Mouse (Mus musculus) heart, embryonic 12.5 days (tissue): Measurements from ENCODE around the gene Ddx18. TPM values are rescaled to one million over a fixed set of nuclear protein-coding genes. Genes with fewer than 3 reads are reported as not detected.
A peak's percentile ranks its signal among the peaks of the same experiment; 100 is the strongest.

Experiments used
- ATAC-seq: fragments of 200-750 bp; cut with Nextera tagmentation; 2 replicates; pipeline ENCODE4 v1.8.0; 2017; ENCODE audit warnings: moderate TSS enrichment, moderate library complexity; ENCODE audit not compliant: insufficient number of reproducible peaks, low FRiP score
- H3K27ac ChIP-seq: fragments of 300-500 bp; sonication (generic); 2 replicates; pipeline ENCODE4 v1.5.1; 2016; ENCODE audit warnings: mild to moderate bottlenecking, moderate library complexity; ENCODE audit not compliant: poor library complexity, severe bottlenecking
- H3K27me3 ChIP-seq: fragments of 300-500 bp; sonication (generic); replicated peaks from 2 replicates; pipeline ENCODE4 v1.6.1; 2016; ENCODE audit warnings: mild to moderate bottlenecking, moderate library complexity
- H3K36me3 ChIP-seq: fragments of 300-500 bp; sonication (generic); 2 replicates; pipeline ENCODE4 v1.6.1; 2016; ENCODE audit warnings: mild to moderate bottlenecking, moderate library complexity
- H3K4me1 ChIP-seq: fragments of 300-500 bp; sonication (generic); replicated peaks from 2 replicates; pipeline ENCODE4 v1.6.1; 2016; ENCODE audit warnings: mild to moderate bottlenecking
- H3K4me2 ChIP-seq: fragments of 300-500 bp; sonication (generic); 2 replicates; pipeline ENCODE4 v1.6.1; 2016; ENCODE audit warnings: mild to moderate bottlenecking, moderate library complexity
- H3K4me3 ChIP-seq: fragments of 300-500 bp; sonication (generic); 2 replicates; pipeline ENCODE4 v1.5.1; 2016; ENCODE audit warnings: mild to moderate bottlenecking
- H3K9ac ChIP-seq: fragments of 300-500 bp; sonication (generic); 2 replicates; pipeline ENCODE4 v1.6.1; 2016; ENCODE audit warnings: mild to moderate bottlenecking, moderate library complexity
- H3K9me3 ChIP-seq: fragments of 300-500 bp; sonication (generic); replicated peaks from 2 replicates; pipeline ENCODE4 v1.6.1; 2016; ENCODE audit warnings: mild to moderate bottlenecking, moderate library complexity
- WGBS: fragments of 180-500 bp; shearing (Covaris S2); methylation state at CpG from one replicate; pipeline ENCODE4 v1.1.7; 2016; 5-methylcytosine and 5-hydroxymethylcytosine counted together
- polyA plus RNA-seq: library from polyadenylated mRNA; unstranded; fragments of >200 nt; fragmentation: Nextera tagmentation; extraction: Ambion mirVana; gene quantifications from 2 replicates; pipeline ENCODE4 v1.2.1, GENCODE M21; 2016

Ddx18 gene
- polyA plus RNA-seq, 1 experiment from 2014 or later, result 46.4 TPM

DNA sequence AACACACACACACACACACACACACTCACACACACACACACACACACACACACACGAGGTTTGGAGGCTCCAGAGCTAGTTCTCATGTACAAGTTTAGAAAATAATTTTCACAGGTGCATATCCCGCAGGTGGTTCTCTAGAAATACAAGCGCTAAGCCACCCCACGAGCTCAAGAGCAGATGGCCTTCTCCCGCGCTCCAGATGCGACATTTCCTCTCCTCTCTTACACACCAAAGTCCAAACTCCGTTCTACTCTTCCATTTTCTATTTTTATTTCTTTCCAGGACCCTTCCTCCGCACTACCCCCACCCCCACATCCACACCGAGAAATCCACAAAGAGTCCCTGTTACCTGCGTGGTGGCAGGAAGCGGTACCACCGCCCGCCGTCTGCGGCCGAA lies 40.7 kb downstream of the Ddx18 start:
- 37% methylated on average over 17 of the region's 17 CpGs for WGBS
- no peaks in the 10 kb centered on the region for H3K36me3 ChIP-seq
- ATAC-seq, result no peak
- H3K4me3 ChIP-seq, result peak overlapping the region; percentile 41; the same call in 1 of the 2 replicates
- peaks cover 42% of the 10 kb centered on the region for H3K27me3 ChIP-seq
- H3K9ac ChIP-seq, result no peak overlapping the region
- peaks cover 14% of the 10 kb centered on the region for H3K4me1 ChIP-seq
- no peaks in the 10 kb centered on the region for H3K9me3 ChIP-seq
- peak overlapping the region; percentile 71 for H3K4me2 ChIP-seq
- H3K27ac ChIP-seq, result no peak overlapping the region

DNA sequence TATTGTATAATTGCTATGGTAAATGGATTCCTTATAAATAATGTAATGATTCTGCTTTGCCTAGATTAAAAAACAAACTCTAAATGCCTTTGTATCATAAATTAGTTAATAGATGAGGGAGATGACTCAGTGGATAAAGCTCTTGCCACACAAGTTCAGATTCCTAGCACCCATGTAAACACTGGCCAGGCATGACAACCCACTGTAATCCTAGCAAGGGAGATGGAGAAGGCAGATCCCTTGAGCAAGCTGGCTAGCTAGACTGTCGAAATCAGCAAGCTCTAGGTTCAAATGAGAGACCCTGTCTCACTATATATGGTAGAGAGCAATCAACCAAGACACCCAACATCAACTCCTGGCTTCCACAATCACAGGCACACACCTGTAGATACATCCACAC lies 49.2 kb downstream of the Ddx18 start:
- Histone ChIP-seq H3K27ac (no peak overlapping the region), H3K27me3 (no peaks in the 10 kb centered on the region), H3K36me3 (no peaks in the 10 kb centered on the region), H3K4me1 (no peaks in the 10 kb centered on the region), H3K9me3 (no peaks in the 10 kb centered on the region), H3K4me3 (no peak overlapping the region), H3K9ac (no peak overlapping the region), H3K4me2 (no peak overlapping the region)
- no peak for ATAC-seq
- WGBS, result 60% methylated on average over 1 of the region's 1 CpGs

- no peak for ATAC-seq
- Histone ChIP-seq H3K36me3 (peaks cover 6% of the 10 kb centered on the region; the same call in 1 of the 2 replicates), H3K27me3 (no peaks in the 10 kb centered on the region), H3K27ac (no peak overlapping the region), H3K4me3 (no peak overlapping the region), H3K9ac (no peak overlapping the region), H3K4me2 (no peak overlapping the region), H3K4me1 (no peaks in the 10 kb centered on the region), H3K9me3 (peaks cover 5% of the 10 kb centered on the region)
- WGBS, result 87% methylated on average over 2 of the region's 2 CpGs
Observed at GRCm38 (mm10) chr1:121511966-121512365, 55.8 kb downstream of the Ddx18 start.

DNA sequence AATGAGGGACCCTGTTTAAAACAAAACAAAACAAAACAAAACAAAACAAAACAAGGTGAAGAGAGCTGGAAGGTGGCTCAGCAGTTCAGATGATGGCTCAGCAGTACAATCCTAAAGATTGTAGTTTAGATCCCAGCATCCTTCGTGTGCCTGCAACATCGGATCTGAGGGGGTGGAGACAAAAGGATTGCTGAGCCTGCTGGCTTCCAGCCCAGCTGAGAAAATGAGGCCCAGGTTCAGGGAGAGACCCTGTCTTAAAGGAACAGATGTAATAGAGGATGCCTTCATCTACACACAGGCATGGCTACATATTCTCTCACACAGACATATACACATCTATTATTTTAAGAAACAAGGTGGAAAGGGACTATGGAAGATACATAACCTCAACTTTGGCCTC lies 56.6 kb downstream of the Ddx18 start:
- no peak overlapping the region for H3K4me2 ChIP-seq
- H3K9ac ChIP-seq, result no peak overlapping the region
- peaks cover 5% of the 10 kb centered on the region for H3K9me3 ChIP-seq
- no peaks in the 10 kb centered on the region for H3K27me3 ChIP-seq
- no peak overlapping the region for H3K27ac ChIP-seq
- no peak for ATAC-seq
- no peak overlapping the region for H3K4me3 ChIP-seq
- WGBS, result 48% methylated on average over 2 of the region's 2 CpGs
- H3K4me1 ChIP-seq, result no peaks in the 10 kb centered on the region
- peaks cover 11% of the 10 kb centered on the region for H3K36me3 ChIP-seq

DNA sequence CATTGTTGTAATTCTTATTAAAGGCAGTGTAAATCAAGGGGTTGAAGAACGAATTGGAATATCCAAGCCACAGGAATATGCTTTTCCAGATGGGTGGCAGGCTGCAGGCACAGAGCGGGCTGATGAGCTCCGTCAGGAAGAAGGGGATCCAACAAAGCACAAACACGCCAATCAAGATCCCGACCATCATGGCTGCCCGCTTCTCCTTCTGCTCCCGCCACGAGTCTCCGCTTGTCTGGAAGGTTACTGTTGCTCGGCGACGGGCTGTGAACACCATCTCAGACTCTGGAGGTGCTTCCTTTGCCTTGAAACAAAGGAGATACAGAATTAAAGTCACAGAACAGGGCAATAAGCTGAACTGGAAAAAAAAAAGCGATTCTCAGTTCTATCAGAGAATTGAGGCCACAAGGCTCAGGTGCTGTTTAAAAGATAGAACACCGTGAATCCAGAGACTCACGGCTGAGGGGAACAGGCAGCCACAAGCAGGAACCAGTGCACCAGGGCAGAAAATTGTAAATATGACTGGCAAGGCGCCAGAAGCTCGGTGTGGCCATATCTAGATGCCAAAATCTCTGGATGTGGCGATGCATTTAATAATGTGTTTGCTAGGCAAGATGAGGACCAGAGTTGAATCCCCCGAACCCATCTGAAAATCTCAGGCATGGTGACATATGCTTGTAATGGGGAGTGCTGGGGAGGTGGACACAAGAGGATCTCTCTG lies 57.2 kb downstream of the Ddx18 start:
- H3K9ac ChIP-seq, result no peak overlapping the region
- no peak for ATAC-seq
- no peak overlapping the region for H3K27ac ChIP-seq
- H3K36me3 ChIP-seq, result peaks cover 14% of the 10 kb centered on the region
- 84% methylated on average over 19 of the region's 19 CpGs for WGBS
- no peak overlapping the region for H3K4me2 ChIP-seq
- peaks cover 5% of the 10 kb centered on the region for H3K9me3 ChIP-seq
- H3K4me1 ChIP-seq, result no peaks in the 10 kb centered on the region
- H3K4me3 ChIP-seq, result no peak overlapping the region
- H3K27me3 ChIP-seq, result no peaks in the 10 kb centered on the region

DNA sequence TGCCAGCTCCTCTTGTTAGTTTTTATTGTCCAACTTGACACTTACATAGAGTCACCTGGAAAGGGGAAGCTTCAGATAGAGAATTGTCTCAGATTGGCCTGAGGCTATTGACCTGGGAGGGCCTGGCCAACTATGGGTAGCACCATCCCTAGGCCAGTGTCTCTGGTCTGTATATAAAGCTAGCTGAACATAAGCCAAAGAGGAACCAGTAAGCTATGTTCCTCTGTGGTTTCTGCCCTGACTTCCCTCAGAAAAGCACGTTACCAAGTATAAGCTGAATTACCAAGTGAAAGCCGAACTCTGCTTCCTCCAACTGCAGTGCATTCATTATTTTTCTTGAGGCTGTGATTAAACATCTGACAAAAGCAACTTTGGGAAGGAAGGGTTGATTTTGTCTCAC lies 59.1 kb downstream of the Ddx18 start:
- H3K9ac ChIP-seq, result no peak overlapping the region
- 86% methylated on average over 2 of the region's 2 CpGs for WGBS
- H3K27me3 ChIP-seq, result no peaks in the 10 kb centered on the region
- no peak overlapping the region for H3K27ac ChIP-seq
- no peak for ATAC-seq
- peaks cover 29% of the 10 kb centered on the region for H3K36me3 ChIP-seq
- no peak overlapping the region for H3K4me2 ChIP-seq
- peaks cover 5% of the 10 kb centered on the region for H3K9me3 ChIP-seq
- no peaks in the 10 kb centered on the region for H3K4me1 ChIP-seq
- H3K4me3 ChIP-seq, result no peak overlapping the region

Other genes starting within 250 kb of the Ddx18 start
- 34.5 and 34.9 TPM in 2 replicates for gene Insig2, start 235.4 kb downstream of the Ddx18 start, polyA plus RNA-seq
- gene Ccdc93, start 136.9 kb downstream of the Ddx18 start, polyA plus RNA-seq, result 8.9 and 9.0 TPM in 2 replicates
- 0.26 TPM in 1 of 2 replicates, not detected in the other for gene Htr5b, start 39.5 kb downstream of the Ddx18 start, polyA plus RNA-seq